Comparison of ENCODE assay signal across 8 mouse cellular contexts in the genomic region with DNA sequence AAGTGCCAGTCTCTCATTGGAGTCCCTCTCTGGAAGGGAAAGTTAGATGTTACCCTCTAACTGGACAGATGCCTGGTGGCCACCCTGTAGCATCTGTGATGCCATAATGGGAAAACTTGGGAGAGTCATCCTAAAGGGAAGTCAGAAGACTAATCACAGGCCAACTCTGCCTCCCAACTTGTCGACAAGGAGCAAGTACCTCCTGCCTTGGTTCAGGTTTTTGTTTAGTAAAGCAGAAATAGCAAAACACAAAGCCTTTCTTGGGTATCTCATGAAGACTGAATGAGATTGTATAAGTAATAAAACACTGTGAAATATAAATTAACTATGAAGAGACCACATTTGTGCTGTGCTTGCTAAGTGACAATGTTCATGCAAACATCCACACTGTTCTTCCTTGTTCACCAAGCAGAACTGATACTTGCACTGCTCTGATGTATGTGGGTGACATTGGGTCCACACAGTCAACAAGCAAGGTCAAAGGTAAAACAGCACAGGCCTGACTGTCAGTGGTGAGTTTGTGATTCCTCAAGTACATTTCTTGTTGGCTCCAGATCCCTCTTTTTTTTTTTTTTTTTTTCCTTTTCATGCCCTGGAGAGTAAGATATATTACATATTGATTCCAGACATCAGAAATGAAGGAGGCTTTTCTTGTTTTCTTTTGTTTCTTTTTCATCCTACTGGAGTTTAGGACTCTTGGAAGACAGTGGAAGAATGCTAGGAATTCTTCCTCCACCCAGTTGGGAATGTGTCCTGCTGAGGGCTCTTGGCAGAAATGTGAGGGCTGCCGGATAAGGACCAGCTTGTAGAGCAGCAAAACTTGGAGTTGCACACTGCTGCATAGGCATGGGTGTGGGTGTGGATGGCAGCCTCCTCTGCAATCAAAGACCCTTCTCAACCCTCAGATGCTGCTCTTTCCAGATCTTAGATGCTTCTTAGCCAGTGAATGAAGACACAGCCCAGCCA. TPM values are rescaled to one million over a fixed set of nuclear protein-coding genes. Genes with fewer than 3 reads are reported as not detected.
DNase-seq lines count a peak whose midpoint lies in the region; ATAC-seq and TF ChIP-seq lines count a peak whose summit lies in the region.

A gene (minus strand): TSS at position 51 of the 966 bp plus-strand sequence.

- 54% methylated on average over 2 of the region's 2 CpGs for WGBS in lung, adult 2 months
- whole genome bisulfite sequencing in forebrain, embryonic 13.5 days, result 84% methylated on average over 2 of the region's 2 CpGs
- WGBS in midbrain, embryonic 10.5 days, result 68% methylated on average over 2 of the region's 2 CpGs
- 55% methylated on average over 2 of the region's 2 CpGs for WGBS in liver, postnatal 0 days (ENCODE audit: insufficient replicate concordance)

- DNase-seq in lung, adult 18-20 months, result peak; percentile 6 to 10
- no peak for DNase-seq in lung, adult 2 months
- DNase-seq in heart, postnatal 36 days, result no peak
- no peak for DNase-seq in midbrain, embryonic 10.5 days (ENCODE audit: low spot score)
- DNase-seq in liver, postnatal 0 days, result no peak

- H3K4me1 ChIP-seq in lung, adult 2 months (ENCODE audit: control insufficient read depth, insufficient read depth, low read length), result no peaks in the 10 kb centered on the region
- peaks cover 6% of the 10 kb centered on the region for H3K4me1 ChIP-seq in forebrain, embryonic 13.5 days
- peaks cover 17% of the 10 kb centered on the region for H3K4me1 ChIP-seq in midbrain, embryonic 10.5 days
- H3K4me1 ChIP-seq in liver, postnatal 0 days (ENCODE audit: insufficient read depth), result no peaks in the 10 kb centered on the region

- no peaks in the 10 kb centered on the region for H3K9me3 ChIP-seq in forebrain, embryonic 13.5 days (replicated peaks)
- H3K9me3 ChIP-seq in midbrain, embryonic 10.5 days (replicated peaks), result no peaks in the 10 kb centered on the region
- no peaks in the 10 kb centered on the region for H3K9me3 ChIP-seq in liver, postnatal 0 days (ENCODE audit: low read length)

- H3K4me3 ChIP-seq in lung, adult 2 months (replicated peaks; ENCODE audit: extremely low read depth, low read depth, low read length), result no peak within 1 kb of the TSS
- no peak within 1 kb of the TSS for H3K4me3 ChIP-seq in forebrain, embryonic 13.5 days
- no peak within 1 kb of the TSS for H3K4me3 ChIP-seq in midbrain, embryonic 10.5 days
- no peak within 1 kb of the TSS for H3K4me3 ChIP-seq in liver, postnatal 0 days (ENCODE audit: low read depth, low read length)

- no peak for ATAC-seq in forebrain, embryonic 13.5 days
- ATAC-seq in granulocyte monocyte progenitor cell, adult 5-6 weeks (replicated peaks; ENCODE audit: poor library complexity, severe bottlenecking), result no peak
- ATAC-seq in megakaryocyte, adult 5-6 weeks (ENCODE audit: poor library complexity, severe bottlenecking), result no peak
- no peak for ATAC-seq in liver, postnatal 0 days

- no peak for TF ChIP-seq EP300 in liver, postnatal 0 days (IDR thresholded peaks at IDR 0.05; ENCODE audit: low read depth)

- no peak for TF ChIP-seq CTCF in lung, adult 2 months (IDR thresholded peaks at IDR 0.05; ENCODE audit: insufficient read depth, low read length)
- no peak for TF ChIP-seq CTCF in liver, postnatal 0 days (IDR thresholded peaks at IDR 0.05; ENCODE audit: low read depth)

- no peak within 1 kb of the TSS for H3K4me2 ChIP-seq in forebrain, embryonic 13.5 days
- no peak within 1 kb of the TSS for H3K4me2 ChIP-seq in liver, postnatal 0 days (ENCODE audit: low read depth, low read length)

- H3K27me3 ChIP-seq in forebrain, embryonic 13.5 days, result no peaks in the 10 kb centered on the region
- H3K27me3 ChIP-seq in midbrain, embryonic 10.5 days (ENCODE audit: low read depth, poor library complexity, severe bottlenecking), result no peaks in the 10 kb centered on the region
- no peaks in the 10 kb centered on the region for H3K27me3 ChIP-seq in liver, postnatal 0 days (ENCODE audit: insufficient read depth, low read length)

- intact Hi-C loops in heart, postnatal 36 days (cut with DNase I), result no loop called here

- H3K27ac ChIP-seq in forebrain, embryonic 13.5 days, result no peak within 1 kb of the TSS
- H3K27ac ChIP-seq in midbrain, embryonic 10.5 days (replicated peaks), result no peak within 1 kb of the TSS
- H3K27ac ChIP-seq in liver, postnatal 0 days (ENCODE audit: low read depth), result no peak within 1 kb of the TSS

- TF ChIP-seq POLR2A in lung, adult 2 months (IDR thresholded peaks at IDR 0.05; ENCODE audit: borderline replicate concordance, extremely low read depth, low read depth, low read length), result no peak

- H3K9ac ChIP-seq in forebrain, embryonic 13.5 days, result no peak within 1 kb of the TSS
- H3K9ac ChIP-seq in liver, postnatal 0 days (replicated peaks), result no peak within 1 kb of the TSS

- no peaks in the 10 kb centered on the region for H3K36me3 ChIP-seq in forebrain, embryonic 13.5 days (ENCODE audit: poor library complexity, severe bottlenecking)
- no peaks in the 10 kb centered on the region for H3K36me3 ChIP-seq in midbrain, embryonic 10.5 days
- H3K36me3 ChIP-seq in liver, postnatal 0 days (replicated peaks; ENCODE audit: insufficient read depth, low read length), result no peaks in the 10 kb centered on the region

RNA-seq across cellular contexts. Expression of the gene that starts here (rescaled TPM):
- polyA plus RNA-seq in lung, adult 2 months (2012; rRNA removed), result 1.6 and 3.5 TPM in 2 replicates
- polyA plus RNA-seq in forebrain, embryonic 13.5 days (2015; fragmentation: Nextera tagmentation; extraction: Ambion mirVana), result 14.6 and 17.8 TPM in 2 replicates
- 100 to 1,000 TPM; 103 to 124 TPM for total RNA-seq in heart, postnatal 36 days (2021)
- polyA plus RNA-seq in midbrain, embryonic 10.5 days (2016; fragmentation: Nextera tagmentation; extraction: Ambion mirVana), result 12.3 and 15.0 TPM in 2 replicates
- total RNA-seq in granulocyte monocyte progenitor cell, adult 5-6 weeks (2014; fragmentation: Nextera tagmentation), result 4.4 and 9.1 TPM in 2 replicates
- total RNA-seq in granulocyte monocyte progenitor cell, adult 5-6 weeks (2017), result 2.6 and 2.8 TPM in 2 replicates
- 2.4 and 2.6 TPM in 2 replicates for total RNA-seq in megakaryocyte, adult 5-6 weeks (2015)
- total RNA-seq in megakaryocyte, adult 5-6 weeks (2017), result 1.8 and 2.4 TPM in 2 replicates
- polyA plus RNA-seq in liver, postnatal 0 days (2015; fragmentation: Nextera tagmentation; extraction: Ambion mirVana), result 1.4 and 1.9 TPM in 2 replicates

Comparison
In these comparisons a context has a peak if more than half of its experiments do, and no peak if none do; other contexts are left out.
1. RNA of the gene that starts here (total RNA-seq): 103 to 124 TPM in heart, postnatal 36 days; 2.6 to 9.1 TPM in granulocyte monocyte progenitor cell, adult 5-6 weeks and 1.8 to 2.6 TPM in megakaryocyte, adult 5-6 weeks; every median in the first group is over 10 times any median in the second.
2. DNase-seq: peak in lung, adult 18-20 months (2 of 2); none in lung, adult 2 months (single experiment), heart, postnatal 36 days (0 of 2), midbrain, embryonic 10.5 days (single experiment) and liver, postnatal 0 days (single experiment).